8 mouse cellular contexts compared by ENCODE assay signal in the genomic region with DNA sequence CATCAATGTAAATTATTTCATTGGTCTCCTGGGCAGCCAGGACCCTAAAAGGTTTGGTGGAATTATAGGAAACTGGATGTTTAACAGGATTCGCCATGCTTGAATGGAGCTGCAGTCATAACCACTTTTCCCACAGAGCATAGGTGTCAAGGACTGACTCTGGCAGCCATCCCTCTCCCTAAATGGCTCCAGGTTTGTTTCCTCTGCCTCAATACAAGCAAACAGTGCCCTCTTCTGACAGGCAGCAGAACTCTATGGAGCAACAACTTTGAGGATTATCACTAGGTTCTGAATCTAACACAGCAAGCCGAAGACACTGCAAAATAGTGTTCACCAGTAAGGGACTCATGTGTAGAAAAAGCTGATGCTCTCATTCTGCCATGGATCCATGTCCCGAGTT.
DNase-seq lines count a peak whose midpoint lies in the region; ATAC-seq and TF ChIP-seq lines count a peak whose summit lies in the region.

No protein-coding gene starts in this region.

- H3K27me3 ChIP-seq in heart, adult 2 months (ENCODE audit: control insufficient read depth, insufficient read depth, low read length), result no peaks in the 10 kb centered on the region
- no peaks in the 10 kb centered on the region for H3K27me3 ChIP-seq in heart, embryonic 11.5 days (ENCODE audit: control insufficient read depth, insufficient read depth, low read length)
- H3K27me3 ChIP-seq in hindbrain, embryonic 12.5 days, result no peaks in the 10 kb centered on the region
- no peaks in the 10 kb centered on the region for H3K27me3 ChIP-seq in midbrain, embryonic 14.5 days (ENCODE audit: control insufficient read depth, insufficient read depth, low read length)

- H3K9ac ChIP-seq in heart, adult 2 months (ENCODE audit: low read depth, low read length), result no peak overlapping the region
- no peak overlapping the region for H3K9ac ChIP-seq in heart, embryonic 11.5 days (ENCODE audit: low read depth, low read length)
- no peak overlapping the region for H3K9ac ChIP-seq in hindbrain, embryonic 12.5 days
- no peak overlapping the region for H3K9ac ChIP-seq in midbrain, embryonic 14.5 days (replicated peaks; ENCODE audit: low read length)

- no peak overlapping the region for H3K27ac ChIP-seq in heart, adult 2 months
- no peak overlapping the region for H3K27ac ChIP-seq in heart, embryonic 11.5 days (ENCODE audit: low read depth, low read length)
- no peak overlapping the region for H3K27ac ChIP-seq in hindbrain, embryonic 12.5 days
- no peak overlapping the region for H3K27ac ChIP-seq in midbrain, embryonic 14.5 days (replicated peaks; ENCODE audit: low read depth, low read length)

- TF ChIP-seq POLR2A in heart, adult 2 months (IDR thresholded peaks at IDR 0.05; ENCODE audit: insufficient read depth, low read depth, low read length), result no peak

- intact Hi-C loops in heart, adult 2 months (cut with DNase I), result loop anchor here (2.0 to 10.0 kb wide), 4 partner anchors 55 to 665 kb away; no protein-coding TSS in a partner anchor

- H3K9me3 ChIP-seq in heart, embryonic 11.5 days (replicated peaks; ENCODE audit: control insufficient read depth, low read length), result no peaks in the 10 kb centered on the region
- no peaks in the 10 kb centered on the region for H3K9me3 ChIP-seq in hindbrain, embryonic 12.5 days (replicated peaks)
- H3K9me3 ChIP-seq in midbrain, embryonic 14.5 days (ENCODE audit: control insufficient read depth, low read length), result no peaks in the 10 kb centered on the region

- no peaks in the 10 kb centered on the region for H3K79me2 ChIP-seq in heart, adult 2 months (replicated peaks; ENCODE audit: control insufficient read depth, insufficient read depth, low read length)

- H3K36me3 ChIP-seq in heart, adult 2 months (ENCODE audit: control insufficient read depth, insufficient read depth, low read length), result no peaks in the 10 kb centered on the region
- no peaks in the 10 kb centered on the region for H3K36me3 ChIP-seq in heart, embryonic 11.5 days (ENCODE audit: control insufficient read depth, insufficient read depth, low read length)
- H3K36me3 ChIP-seq in hindbrain, embryonic 12.5 days, result no peaks in the 10 kb centered on the region
- H3K36me3 ChIP-seq in midbrain, embryonic 14.5 days (ENCODE audit: control insufficient read depth, insufficient read depth, low read length), result no peaks in the 10 kb centered on the region

- TF ChIP-seq CTCF in heart, adult 2 months (IDR thresholded peaks at IDR 0.05), result peak; percentile 88

- H3K4me3 ChIP-seq in heart, adult 2 months, result no peak overlapping the region
- no peak overlapping the region for H3K4me3 ChIP-seq in heart, embryonic 11.5 days (ENCODE audit: low read depth, low read length)
- no peak overlapping the region for H3K4me3 ChIP-seq in hindbrain, embryonic 12.5 days
- no peak overlapping the region for H3K4me3 ChIP-seq in midbrain, embryonic 14.5 days (replicated peaks; ENCODE audit: low read depth, low read length)

- no peak for TF ChIP-seq EP300 in heart, adult 2 months (IDR thresholded peaks at IDR 0.05; ENCODE audit: insufficient read depth, low read depth, low read length)

- 42% methylated on average over 3 of the region's 3 CpGs for WGBS in heart, adult 2 months
- 51% methylated on average over 3 of the region's 3 CpGs for WGBS in heart, embryonic 11.5 days (ENCODE audit: insufficient replicate concordance)
- WGBS in hindbrain, embryonic 12.5 days, result 63% methylated on average over 3 of the region's 3 CpGs
- 58% methylated on average over 3 of the region's 3 CpGs for WGBS in midbrain, embryonic 14.5 days

- ATAC-seq in heart, embryonic 11.5 days (replicated peaks; ENCODE audit: insufficient number of reproducible peaks, low FRiP score, low TSS enrichment), result no peak
- ATAC-seq in hindbrain, embryonic 12.5 days (ENCODE audit: low FRiP score), result peak; percentile 56
- ATAC-seq in midbrain, embryonic 14.5 days (ENCODE audit: low FRiP score, low TSS enrichment), result peak; percentile 46; the same call in 1 of the 2 replicates

- DNase-seq in heart, adult 2 months, result peak; percentile 31 to 42
- peak; percentile 41 to 86 for DNase-seq in adrenal gland, adult (ENCODE audit: inconsistent age in 2 of 2, low spot score in 1 of 2)
- peak; percentile 24 for DNase-seq in embryo, embryonic 11.5 days (ENCODE audit: low read depth, low spot score)
- peak; percentile 5 for DNase-seq in left cerebral cortex, adult 11 months (ENCODE audit: low spot score)
- DNase-seq in midbrain, embryonic 14.5 days, result peak; percentile 74
- no peak for DNase-seq in thymus, adult 18-20 months

- no peaks in the 10 kb centered on the region; the same call in 1 of the 2 replicates for H3K4me1 ChIP-seq in heart, adult 2 months (ENCODE audit: control insufficient read depth, insufficient read depth, low read length)
- no peaks in the 10 kb centered on the region for H3K4me1 ChIP-seq in heart, embryonic 11.5 days (ENCODE audit: control insufficient read depth, insufficient read depth, low read length)
- H3K4me1 ChIP-seq in hindbrain, embryonic 12.5 days, result no peaks in the 10 kb centered on the region
- H3K4me1 ChIP-seq in midbrain, embryonic 14.5 days (ENCODE audit: control insufficient read depth, insufficient read depth, low read length), result no peaks in the 10 kb centered on the region

- H3K4me2 ChIP-seq in heart, embryonic 11.5 days, result no peak overlapping the region
- no peak overlapping the region for H3K4me2 ChIP-seq in hindbrain, embryonic 12.5 days (replicated peaks)
- no peak overlapping the region for H3K4me2 ChIP-seq in midbrain, embryonic 14.5 days (ENCODE audit: low read length)

Comparison
In these comparisons a context has a peak if more than half of its experiments do, and no peak if none do; other contexts are left out.
1. DNase-seq: peak in heart, adult 2 months (2 of 2), adrenal gland, adult (2 of 2), embryo, embryonic 11.5 days (single experiment), left cerebral cortex, adult 11 months (single experiment) and midbrain, embryonic 14.5 days (single experiment); none in thymus, adult 18-20 months (0 of 2).